Mouse (Mus musculus): ENCODE results near the gene Coq8a. TPM values are rescaled to one million over a fixed set of nuclear protein-coding genes. Genes with fewer than 3 reads are reported as not detected.

Coq8a gene
- total RNA-seq (2021): 100 to 1,000 TPM; 568 to 689 TPM

GRCm38 (mm10) chr1:180198959-180199714 is at the start of gene Coq8a:
Gene Coq8a (minus strand): TSS chr1:180199602.
- intact Hi-C loops (cut with DNase I): loop anchor here (1.0 kb wide), 1 partner anchor 28 kb away; no protein-coding TSS in a partner anchor
- DNase-seq: no peak

- intact Hi-C loops (cut with DNase I): no loop called here
- DNase-seq: no peak
Measured at GRCm38 (mm10) chr1:180248593-180249146, 49.3 kb upstream of the Coq8a start.

- DNase-seq: no peak
- intact Hi-C loops (cut with DNase I): no loop called here
Measured at GRCm38 (mm10) chr1:180247901-180248300, 48.5 kb upstream of the Coq8a start.

- intact Hi-C loops (cut with DNase I): no loop called here
- no peak for DNase-seq
Measured at GRCm38 (mm10) chr1:180245741-180246507, 46.5 kb upstream of the Coq8a start.

- intact Hi-C loops (cut with DNase I): no loop called here
Measured at GRCm38 (mm10) chr1:180231729-180232128, 32.3 kb upstream of the Coq8a start.

GRCm38 (mm10) chr1:180230580-180230979 is 31.2 kb upstream of the Coq8a start:
- no peak for DNase-seq
- intact Hi-C loops (cut with DNase I): no loop called here

More at GRCm38 (mm10) chr1:180231729-180232128, 32.3 kb upstream of the Coq8a start:
- DNase-seq: no peak

GRCm38 (mm10) chr1:180229906-180230305 is 30.5 kb upstream of the Coq8a start:
- intact Hi-C loops (cut with DNase I): no loop called here
- no peak for DNase-seq

GRCm38 (mm10) chr1:180228854-180229253 is 29.5 kb upstream of the Coq8a start:
- no peak for DNase-seq
- intact Hi-C loops (cut with DNase I): no loop called here

- intact Hi-C loops (cut with DNase I): loop anchor here (1.0 kb wide), 1 partner anchor 28 kb away; no protein-coding TSS in a partner anchor
- DNase-seq: no peak
Measured at GRCm38 (mm10) chr1:180226766-180227165, 27.4 kb upstream of the Coq8a start.

- DNase-seq: peak in 1 of 2 experiments; percentile 24
- intact Hi-C loops (cut with DNase I): no loop called here
Measured at GRCm38 (mm10) chr1:180226221-180226713, 26.9 kb upstream of the Coq8a start.

- DNase-seq: peak; percentile 62 to 72
- intact Hi-C loops (cut with DNase I): no loop called here
Measured at GRCm38 (mm10) chr1:180225500-180226220, 26.3 kb upstream of the Coq8a start.

GRCm38 (mm10) chr1:180222007-180222406 is 22.6 kb upstream of the Coq8a start:
- no peak for DNase-seq
- intact Hi-C loops (cut with DNase I): no loop called here

GRCm38 (mm10) chr1:180220791-180221542 is 21.6 kb upstream of the Coq8a start:
- DNase-seq: no peak
- intact Hi-C loops (cut with DNase I): no loop called here

GRCm38 (mm10) chr1:180216541-180217276 is 17.3 kb upstream of the Coq8a start:
- DNase-seq: no peak
- intact Hi-C loops (cut with DNase I): no loop called here

GRCm38 (mm10) chr1:180215044-180215443 is 15.6 kb upstream of the Coq8a start:
- intact Hi-C loops (cut with DNase I): loop anchor here (1.0 to 2.0 kb wide), 2 partner anchors 40 to 358 kb away; no protein-coding TSS in a partner anchor
- peak; percentile 81 to 82 for DNase-seq

GRCm38 (mm10) chr1:180212911-180213310 is 13.5 kb upstream of the Coq8a start:
- intact Hi-C loops (cut with DNase I): no loop called here
- DNase-seq: no peak

GRCm38 (mm10) chr1:180210781-180211271 is 11.4 kb upstream of the Coq8a start:
- DNase-seq: peak; percentile 46
- intact Hi-C loops (cut with DNase I): no loop called here

- intact Hi-C loops (cut with DNase I): no loop called here
- peak; percentile 78 to 84 for DNase-seq
Measured at GRCm38 (mm10) chr1:180210031-180210432, 10.6 kb upstream of the Coq8a start.

GRCm38 (mm10) chr1:180208370-180208769 is 9.0 kb upstream of the Coq8a start:
- no peak for DNase-seq
- intact Hi-C loops (cut with DNase I): no loop called here
